Mouse (Mus musculus): ENCODE measurements around the gene Socs7.

The Socs7 gene

GRCm38 (mm10) chr11:97422507-97422906, 60.2 kb downstream of the Socs7 start:
- DNase-seq, result no peak

- DNase-seq, result no peak
Measured at GRCm38 (mm10) chr11:97424092-97424692, 61.8 kb downstream of the Socs7 start.

DNA sequence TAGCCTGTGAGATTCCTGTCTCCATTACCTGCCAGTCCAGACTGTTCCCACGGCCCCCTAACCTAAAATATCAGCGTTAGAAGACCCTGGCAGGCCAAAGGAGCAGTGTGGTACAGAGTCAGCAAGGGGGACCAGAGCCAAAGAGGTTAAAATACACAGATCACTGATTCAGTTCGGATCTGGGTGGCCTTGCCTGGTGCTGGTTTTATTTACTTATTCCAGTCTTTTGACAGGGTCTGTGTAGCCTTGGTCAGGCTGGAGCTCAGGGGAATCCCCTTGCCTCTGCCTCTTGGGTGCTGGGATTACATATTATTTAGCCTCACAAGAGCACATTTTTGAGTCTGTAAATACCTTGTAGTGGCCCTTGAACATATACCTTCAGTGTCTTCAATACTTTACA, 62.5 kb downstream of the Socs7 start:
- DNase-seq, result no peak

GRCm38 (mm10) chr11:97427794-97428725, 65.7 kb downstream of the Socs7 start:
- DNase-seq, result peak; percentile 92

DNA sequence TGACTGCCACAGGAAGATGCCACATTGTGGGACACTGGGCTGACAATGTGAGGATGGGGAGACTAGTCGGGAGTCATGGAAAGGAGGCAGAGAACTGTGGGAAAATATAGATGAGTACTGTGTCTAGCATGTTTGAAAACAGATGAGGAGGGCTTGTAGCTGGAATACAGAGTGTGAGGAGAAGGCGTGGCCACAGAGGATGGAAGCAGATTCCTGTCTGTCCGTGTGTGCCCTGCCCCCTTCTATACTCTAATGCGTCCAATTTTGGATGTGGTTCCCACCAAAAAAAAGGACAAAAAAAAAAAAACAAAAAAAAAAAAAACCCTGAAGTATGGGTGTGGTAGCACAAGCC, 66.4 kb downstream of the Socs7 start:
- no peak for DNase-seq

GRCm38 (mm10) chr11:97429615-97430014, 67.3 kb downstream of the Socs7 start:
- DNase-seq, result no peak

- DNase-seq, result peak; percentile 65
Measured at GRCm38 (mm10) chr11:97432015-97432414, 69.7 kb downstream of the Socs7 start.

- DNase-seq, result no peak
Measured at GRCm38 (mm10) chr11:97432983-97433539, 70.7 kb downstream of the Socs7 start.

- DNase-seq, result no peak
Measured at GRCm38 (mm10) chr11:97434121-97434520, 71.8 kb downstream of the Socs7 start.

GRCm38 (mm10) chr11:97434704-97435454, 72.5 kb downstream of the Socs7 start:
- peak; percentile 91 for DNase-seq

GRCm38 (mm10) chr11:97435808-97436491, 73.6 kb downstream of the Socs7 start:
- no peak for DNase-seq

- peak; percentile 82 for DNase-seq
Measured at GRCm38 (mm10) chr11:97437745-97438144, 75.4 kb downstream of the Socs7 start.

- DNase-seq, result peak; percentile 30
Measured at GRCm38 (mm10) chr11:97438868-97439267, 76.5 kb downstream of the Socs7 start.

GRCm38 (mm10) chr11:97439935-97440334, 77.6 kb downstream of the Socs7 start:
- DNase-seq, result peak; percentile 64

- peak; percentile 62 for DNase-seq
Measured at GRCm38 (mm10) chr11:97440441-97440881, 78.1 kb downstream of the Socs7 start.

DNA sequence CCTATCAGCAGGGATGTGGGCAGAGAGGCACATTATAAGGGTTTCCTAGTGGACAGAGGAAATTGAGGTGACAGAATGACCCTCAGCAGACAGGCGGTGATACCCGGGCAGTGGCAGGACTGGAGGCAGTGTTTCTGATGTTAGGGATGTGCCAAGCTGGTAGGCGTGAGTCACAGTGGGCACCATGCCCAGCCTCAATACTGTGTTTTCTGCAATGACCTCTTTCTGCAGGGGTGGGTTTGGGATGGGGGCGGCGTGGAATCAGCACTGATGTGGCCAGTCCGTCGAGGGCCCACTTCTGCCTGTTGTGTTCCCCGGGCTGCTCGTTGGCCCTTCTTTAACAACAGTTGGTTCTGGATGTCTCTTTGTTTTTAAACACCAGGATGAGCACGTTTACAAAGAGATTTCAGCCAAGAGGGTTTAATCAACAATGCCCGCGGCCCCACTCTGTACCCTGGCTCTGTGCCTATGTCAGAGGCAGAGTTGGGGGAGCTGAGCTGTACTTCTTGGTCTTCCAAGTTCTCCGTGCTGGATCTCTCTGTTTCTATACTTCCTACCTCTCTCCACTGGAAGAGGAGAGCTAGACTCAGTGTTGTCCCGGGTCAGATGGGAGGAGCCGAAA, 78.8 kb downstream of the Socs7 start:
- DNase-seq, result no peak

- peak; percentile 18 for DNase-seq
Measured at GRCm38 (mm10) chr11:97441658-97442125, 79.3 kb downstream of the Socs7 start.

DNA sequence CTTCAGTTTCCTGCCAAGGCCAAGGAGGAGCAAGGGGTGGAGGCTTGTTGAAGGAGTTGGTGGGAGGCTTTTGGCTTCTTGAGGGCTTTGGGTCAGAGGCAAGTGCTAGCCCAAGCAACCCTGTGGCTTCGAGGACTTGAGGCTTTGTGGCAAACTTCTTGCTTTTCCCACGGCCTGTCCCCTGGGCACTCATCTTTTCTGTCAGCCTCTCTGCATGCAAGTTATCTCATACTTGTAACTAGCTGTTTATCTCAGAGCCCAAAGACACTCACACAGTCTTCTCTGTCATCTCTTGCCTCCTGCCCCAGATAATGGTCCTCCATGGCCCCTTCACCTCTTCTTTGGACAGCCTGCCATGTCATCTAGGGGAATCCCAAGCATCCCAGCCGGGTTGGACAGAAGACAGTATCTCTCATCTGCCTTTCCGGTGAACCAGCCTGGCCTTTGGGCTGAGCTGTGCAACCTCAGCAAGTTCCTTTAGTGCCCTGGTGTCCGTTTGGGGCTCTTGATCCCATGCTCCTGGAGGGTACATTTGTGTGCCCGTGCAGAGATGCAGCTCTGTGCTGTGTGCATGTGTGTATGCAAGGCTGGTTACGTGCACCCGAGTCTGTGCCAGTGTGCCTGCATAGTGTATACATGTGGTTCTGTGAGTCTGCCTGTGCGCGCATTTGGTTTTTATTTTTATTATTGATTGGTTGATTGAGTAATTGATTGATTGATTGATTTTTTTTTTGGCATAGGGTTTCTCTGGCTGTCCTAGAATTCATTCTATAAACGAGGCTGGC, 80.7 kb downstream of the Socs7 start:
- DNase-seq, result no peak

DNA sequence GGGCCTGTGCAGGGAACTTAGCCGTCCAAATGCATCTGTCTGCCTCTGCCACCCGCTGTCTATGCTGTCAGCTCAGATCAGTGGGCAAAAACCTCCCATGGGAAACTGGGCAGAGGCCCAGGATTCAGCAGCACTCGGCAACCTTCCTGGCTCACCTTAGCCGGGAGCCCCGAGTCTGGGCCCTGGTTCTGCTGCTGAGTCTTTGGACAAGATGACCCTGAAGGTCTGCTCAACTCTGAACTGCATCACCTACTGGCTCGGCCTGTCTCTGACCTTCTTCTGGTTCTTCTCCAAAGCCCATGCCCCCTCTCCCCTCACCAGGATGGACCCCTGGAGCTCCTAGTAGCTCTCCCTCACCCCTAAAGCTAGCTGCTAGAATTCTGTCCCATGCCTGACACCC, 83.2 kb downstream of the Socs7 start:
- DNase-seq, result no peak

- no peak for DNase-seq
Measured at GRCm38 (mm10) chr11:97445999-97446511, 83.7 kb downstream of the Socs7 start.

GRCm38 (mm10) chr11:97447979-97448378, 85.6 kb downstream of the Socs7 start:
- no peak for DNase-seq
